Mouse (Mus musculus) thymus, adult 2 months (tissue): ENCODE results near the gene Zfp775.

Experiments used
- CTCF ChIP-seq: fragments of 200-500 bp; IDR thresholded peaks from 2 replicates; pipeline ENCODE4 v1.5.1; 2012; ENCODE audit warnings: mild to moderate bottlenecking, control low read depth, low read length, moderate library complexity, borderline replicate concordance; ENCODE audit not compliant: control insufficient read depth, poor library complexity, insufficient read depth; ENCODE audit errors: extremely low read depth
- POLR2A ChIP-seq: fragments of 200-500 bp; IDR thresholded peaks from 2 replicates; pipeline ENCODE4 v1.6.1; 2012; ENCODE audit warnings: mild to moderate bottlenecking, low read length, control low read depth, moderate library complexity; ENCODE audit not compliant: control insufficient read depth, poor library complexity, insufficient read depth; ENCODE audit errors: extremely low read depth

DNA sequence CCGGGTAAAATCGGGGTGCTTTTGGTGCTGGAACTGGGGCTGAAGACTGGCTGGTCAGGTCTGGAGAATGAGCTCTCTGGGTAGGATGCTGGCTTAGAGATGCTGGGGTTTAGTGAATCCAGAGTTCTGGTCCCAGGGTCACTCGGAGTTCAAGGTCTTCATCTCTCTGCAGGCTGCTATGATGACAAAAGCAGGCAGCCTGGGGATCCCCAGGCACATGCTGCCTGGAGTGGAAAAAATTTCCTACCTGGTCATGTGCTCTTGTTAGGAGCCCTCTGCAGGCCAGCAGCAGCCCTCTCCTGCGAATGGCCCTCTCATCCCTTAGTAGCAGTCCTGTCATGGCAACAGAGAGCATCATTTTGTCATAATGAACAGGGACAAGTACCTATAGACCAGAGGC lies 11.6 kb downstream of the Zfp775 start:
- TF ChIP-seq CTCF (no peak), POLR2A (no peak)
